Mouse (Mus musculus) bone marrow, adult 2 months (tissue): ENCODE results near the gene Rab20. TPM values are rescaled to one million over a fixed set of nuclear protein-coding genes. Genes with fewer than 3 reads are reported as not detected.

ENCODE experiments used
- H3K27ac ChIP-seq: fragments of 200-500 bp; 2 replicates; pipeline ENCODE4 v1.5.1; 2012; ENCODE audit warnings: low read depth, mild to moderate bottlenecking, control low read depth, inconsistent platforms, low read length; ENCODE audit not compliant: control insufficient read depth, poor library complexity, insufficient read depth
- H3K4me1 ChIP-seq: fragments of 200-500 bp; 2 replicates; pipeline ENCODE4 v1.6.1; 2011; ENCODE audit warnings: low read length; ENCODE audit not compliant: control insufficient read depth, insufficient read depth
- H3K4me3 ChIP-seq: fragments of 200-500 bp; replicated peaks from 2 replicates; pipeline ENCODE3; 2011; ENCODE audit warnings: mild to moderate bottlenecking, low read depth, low read length, control low read depth; ENCODE audit not compliant: control insufficient read depth
- CTCF ChIP-seq: fragments of 200-500 bp; IDR thresholded peaks from 2 replicates; pipeline ENCODE4 v1.5.1; 2011; ENCODE audit warnings: low read length, control low read depth; ENCODE audit not compliant: control insufficient read depth, insufficient read depth
- POLR2A ChIP-seq: fragments of 200-500 bp; IDR thresholded peaks from 2 replicates; pipeline ENCODE4 v1.6.1; 2011; ENCODE audit warnings: low read depth, mild to moderate bottlenecking, control low read depth, low read length, borderline replicate concordance; ENCODE audit not compliant: control insufficient read depth
- WGBS: fragments of 180-500 bp; shearing (Covaris S2); methylation state at CpG from one replicate; pipeline ENCODE4 v1.1.7; 2018; 5-methylcytosine and 5-hydroxymethylcytosine counted together
- polyA plus RNA-seq: library from polyadenylated mRNA; stranded (reverse); fragments of >200 nt; gene quantifications from 2 replicates; pipeline ENCODE4 v1.2.4, GENCODE M21; 2011; ENCODE audit warnings: low replicate concordance; ENCODE audit not compliant: missing spikeins, insufficient read depth, insufficient read length

The Rab20 gene
- polyA plus RNA-seq, 1 experiment = 6.2 TPM

GRCm38 (mm10) chr8:11487229-11487628, 8.7 kb upstream of the Rab20 start:
- Histone ChIP-seq H3K4me1 (no peaks in the 10 kb centered on the region), H3K4me3 (no peak overlapping the region), H3K27ac (no peak overlapping the region)
- 37% methylated on average over 4 of the region's 4 CpGs for WGBS
- TF ChIP-seq POLR2A (no peak), CTCF (no peak)

- no peaks in the 10 kb centered on the region for H3K4me1 ChIP-seq
- WGBS = 12% methylated on average over 7 of the region's 7 CpGs
- H3K27ac ChIP-seq = no peak overlapping the region
- H3K4me3 ChIP-seq = no peak overlapping the region
- TF ChIP-seq CTCF (peak; percentile 79), POLR2A (no peak)
Measured at GRCm38 (mm10) chr8:11486142-11486541, 7.6 kb upstream of the Rab20 start.

GRCm38 (mm10) chr8:11482537-11482936, 4.0 kb upstream of the Rab20 start:
- Histone ChIP-seq H3K4me3 (no peak overlapping the region), H3K4me1 (no peaks in the 10 kb centered on the region), H3K27ac (no peak overlapping the region)
- 56% methylated on average over 3 of the region's 3 CpGs for WGBS
- no peak for TF ChIP-seq POLR2A
- no peak for TF ChIP-seq CTCF

GRCm38 (mm10) chr8:11481876-11482275, 3.4 kb upstream of the Rab20 start:
- Histone ChIP-seq H3K4me1 (no peaks in the 10 kb centered on the region), H3K4me3 (no peak overlapping the region), H3K27ac (no peak overlapping the region)
- WGBS = 72% methylated on average over 3 of the region's 3 CpGs
- TF ChIP-seq POLR2A (no peak), CTCF (no peak)

GRCm38 (mm10) chr8:11479591-11479990, 1.1 kb upstream of the Rab20 start:
- no peak overlapping the region for H3K27ac ChIP-seq
- peaks cover 1% of the 10 kb centered on the region; the same call in 1 of the 2 replicates for H3K4me1 ChIP-seq
- TF ChIP-seq CTCF (no peak), POLR2A (no peak)
- no peak overlapping the region for H3K4me3 ChIP-seq
- 55% methylated on average over 14 of the region's 14 CpGs for WGBS

GRCm38 (mm10) chr8:11478807-11479527, 457 bp upstream of the Rab20 start:
- TF ChIP-seq POLR2A (no peak), CTCF (no peak)
- Histone ChIP-seq H3K4me1 (peaks cover 1% of the 10 kb centered on the region; the same call in 1 of the 2 replicates), H3K27ac (no peak overlapping the region), H3K4me3 (no peak overlapping the region)
- WGBS = 12% methylated on average over 23 of the region's 23 CpGs

GRCm38 (mm10) chr8:11477178-11477553, 1.3 kb downstream of the Rab20 start:
- H3K27ac ChIP-seq = peak overlapping the region; percentile 77
- TF ChIP-seq POLR2A (no peak), CTCF (no peak)
- WGBS = 7% methylated on average over 9 of the region's 9 CpGs
- peak overlapping the region; percentile 47 for H3K4me3 ChIP-seq
- peaks cover 1% of the 10 kb centered on the region; the same call in 1 of the 2 replicates for H3K4me1 ChIP-seq

GRCm38 (mm10) chr8:11476338-11477177, 2.0 kb downstream of the Rab20 start:
- TF ChIP-seq CTCF (no peak), POLR2A (no peak)
- Histone ChIP-seq H3K27ac (peak overlapping the region; percentile 77), H3K4me1 (peaks cover 1% of the 10 kb centered on the region; the same call in 1 of the 2 replicates), H3K4me3 (peak overlapping the region; percentile 47)
- WGBS = 26% methylated on average over 24 of the region's 24 CpGs

GRCm38 (mm10) chr8:11475876-11476275, 2.6 kb downstream of the Rab20 start:
- WGBS = 39% methylated on average over 2 of the region's 2 CpGs
- no peak for TF ChIP-seq CTCF
- TF ChIP-seq POLR2A = no peak
- Histone ChIP-seq H3K4me1 (peaks cover 1% of the 10 kb centered on the region; the same call in 1 of the 2 replicates), H3K4me3 (no peak overlapping the region), H3K27ac (no peak overlapping the region; the same call in 1 of the 2 replicates)
